Mouse (Mus musculus): ENCODE measurements at regions not wholly inside any gene's neighbourhood (a gene's known extent, or its start where the extent isn't known, plus 50 kb on each side); places are given as distances from the start of the nearest gene placed in this dataset.

DNA sequence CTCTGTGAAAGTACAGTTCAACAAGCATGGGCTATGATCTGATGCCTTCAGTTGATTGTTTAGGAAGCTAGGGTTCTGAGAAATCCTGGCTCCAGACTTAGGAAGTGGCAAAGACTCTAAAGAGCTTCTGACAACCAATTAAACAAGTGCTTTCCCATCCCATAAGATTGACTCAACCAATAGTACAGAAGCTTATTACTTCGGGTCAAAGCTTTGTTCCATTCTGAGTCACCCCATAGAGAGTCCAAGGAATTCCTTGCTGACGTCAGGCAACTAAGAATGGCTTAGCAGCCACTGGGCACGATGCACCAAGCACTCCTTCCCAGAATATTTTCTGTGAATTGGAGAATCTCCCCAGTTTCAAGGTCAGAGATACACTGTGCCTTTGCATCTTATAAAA, 59.0 kb upstream of the Ntm start:
- no peak for TF ChIP-seq POU5F1 (IDR thresholded peaks at IDR 0.05; ENCODE audit: borderline replicate concordance, low read length)
- no peak for TF ChIP-seq CTCF (conservative IDR thresholded peaks at IDR 0.05; ENCODE audit: low read length)
- TF ChIP-seq NANOG (IDR thresholded peaks at IDR 0.05; ENCODE audit: borderline replicate concordance, low read length): no peak
- no peaks in the 10 kb centered on the region for H3K27me3 ChIP-seq (ENCODE audit: insufficient read depth, low read length)
- H3K9me3 ChIP-seq (ENCODE audit: low read length): no peaks in the 10 kb centered on the region
- H3K36me3 ChIP-seq (ENCODE audit: insufficient read depth, low read length): no peaks in the 10 kb centered on the region
- no peak overlapping the region for H3K4me3 ChIP-seq (replicated peaks; ENCODE audit: low read length)
- no peaks in the 10 kb centered on the region for H3K4me1 ChIP-seq (replicated peaks; ENCODE audit: low read depth, low read length)

DNA sequence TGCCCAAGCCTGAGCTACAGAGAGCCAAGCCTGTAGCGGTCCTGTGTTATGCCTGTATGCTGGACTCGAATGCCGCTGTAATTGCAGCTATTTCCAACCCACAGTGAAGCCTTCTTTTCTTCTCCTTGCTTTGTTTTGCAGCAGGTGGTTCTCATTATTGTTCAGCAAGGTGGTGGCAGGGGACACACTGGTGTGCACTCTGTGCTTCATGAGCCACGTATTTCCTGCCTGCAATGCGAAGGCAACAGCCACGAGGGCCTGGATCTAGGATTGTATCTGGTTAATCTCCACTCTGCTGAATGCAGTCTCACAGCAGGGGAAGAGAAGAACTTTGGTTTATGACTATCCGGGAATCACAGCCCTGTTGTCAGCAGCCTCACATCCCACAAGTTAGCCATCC, 62.3 kb upstream of the Ntm start:
- no peaks in the 10 kb centered on the region for H3K27me3 ChIP-seq (ENCODE audit: insufficient read depth, low read length)
- TF ChIP-seq CTCF (conservative IDR thresholded peaks at IDR 0.05; ENCODE audit: low read length): no peak
- no peak for TF ChIP-seq NANOG (IDR thresholded peaks at IDR 0.05; ENCODE audit: borderline replicate concordance, low read length)
- TF ChIP-seq POU5F1 (IDR thresholded peaks at IDR 0.05; ENCODE audit: borderline replicate concordance, low read length): no peak
- H3K36me3 ChIP-seq (ENCODE audit: insufficient read depth, low read length): no peaks in the 10 kb centered on the region
- H3K4me1 ChIP-seq (replicated peaks; ENCODE audit: low read depth, low read length): no peaks in the 10 kb centered on the region
- H3K9me3 ChIP-seq (ENCODE audit: low read length): no peaks in the 10 kb centered on the region
- H3K4me3 ChIP-seq (replicated peaks; ENCODE audit: low read length): no peak overlapping the region

DNA sequence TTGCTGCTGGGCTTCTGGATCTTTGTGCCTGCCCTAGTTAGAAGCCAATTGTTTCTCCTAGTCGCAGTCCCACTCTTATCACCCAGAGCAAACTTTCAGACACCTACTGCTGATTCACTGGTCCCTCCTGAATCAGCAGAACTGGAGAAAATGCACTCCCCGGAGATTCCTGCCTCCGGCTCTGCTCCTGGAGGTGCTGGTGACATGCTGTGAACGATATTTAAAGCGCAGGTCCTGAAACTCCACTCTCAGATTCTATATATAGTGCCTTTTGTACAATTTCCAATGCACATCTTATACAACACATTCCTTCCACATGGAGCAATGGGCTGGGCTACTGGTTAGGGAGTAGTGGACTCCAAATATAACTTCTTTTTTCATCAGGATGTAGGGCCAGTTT, 64.0 kb upstream of the Ntm start:
- Histone ChIP-seq H3K4me1 (replicated peaks; ENCODE audit: low read depth, low read length) (no peaks in the 10 kb centered on the region), H3K36me3 (ENCODE audit: insufficient read depth, low read length) (no peaks in the 10 kb centered on the region), H3K27me3 (ENCODE audit: insufficient read depth, low read length) (no peaks in the 10 kb centered on the region), H3K4me3 (replicated peaks; ENCODE audit: low read length) (no peak overlapping the region), H3K9me3 (ENCODE audit: low read length) (no peaks in the 10 kb centered on the region)
- TF ChIP-seq CTCF (conservative IDR thresholded peaks at IDR 0.05; ENCODE audit: low read length) (no peak), POU5F1 (IDR thresholded peaks at IDR 0.05; ENCODE audit: borderline replicate concordance, low read length) (no peak), NANOG (IDR thresholded peaks at IDR 0.05; ENCODE audit: borderline replicate concordance, low read length) (no peak)

DNA sequence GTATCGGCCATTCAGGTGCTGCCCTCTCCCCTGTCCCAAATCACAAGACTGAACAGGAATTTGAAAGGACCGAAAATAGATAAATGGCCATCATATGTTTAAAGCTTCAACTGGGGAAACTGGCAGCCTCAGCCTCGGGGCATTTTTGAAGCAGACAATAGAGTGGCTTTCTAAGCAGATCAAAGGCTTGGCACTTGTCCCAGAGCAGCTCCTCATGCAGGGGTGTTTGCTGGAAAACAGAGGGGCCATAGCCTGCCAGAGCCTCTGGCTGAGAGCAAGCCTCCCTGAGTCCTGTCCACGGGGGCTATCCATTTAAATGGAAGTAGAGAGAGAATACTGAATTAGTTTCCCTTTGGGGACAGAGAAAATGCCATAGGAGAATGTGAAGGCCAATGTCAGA, 77.5 kb upstream of the Ntm start:
- no peak for TF ChIP-seq CTCF (conservative IDR thresholded peaks at IDR 0.05; ENCODE audit: low read length)
- no peak for TF ChIP-seq NANOG (IDR thresholded peaks at IDR 0.05; ENCODE audit: borderline replicate concordance, low read length)
- TF ChIP-seq POU5F1 (IDR thresholded peaks at IDR 0.05; ENCODE audit: borderline replicate concordance, low read length): no peak
- Histone ChIP-seq H3K4me1 (replicated peaks; ENCODE audit: low read depth, low read length) (no peaks in the 10 kb centered on the region), H3K4me3 (replicated peaks; ENCODE audit: low read length) (no peak overlapping the region)

GRCm38 (mm10) chr9:30064551-30064950, 101.6 kb upstream of the Ntm start:
- no peak overlapping the region for H3K4me3 ChIP-seq (replicated peaks; ENCODE audit: low read length)
- no peaks in the 10 kb centered on the region for H3K27me3 ChIP-seq (ENCODE audit: insufficient read depth, low read length)
- H3K4me1 ChIP-seq (replicated peaks; ENCODE audit: low read depth, low read length): no peaks in the 10 kb centered on the region
- no peaks in the 10 kb centered on the region for H3K36me3 ChIP-seq (ENCODE audit: insufficient read depth, low read length)
- no peaks in the 10 kb centered on the region for H3K9me3 ChIP-seq (ENCODE audit: low read length)
- TF ChIP-seq CTCF (conservative IDR thresholded peaks at IDR 0.05; ENCODE audit: low read length) (no peak), NANOG (IDR thresholded peaks at IDR 0.05; ENCODE audit: borderline replicate concordance, low read length) (no peak), POU5F1 (IDR thresholded peaks at IDR 0.05; ENCODE audit: borderline replicate concordance, low read length) (no peak)

More for the DNA sequence above, 77.5 kb upstream of the Ntm start:
- H3K36me3 ChIP-seq (ENCODE audit: insufficient read depth, low read length): no peaks in the 10 kb centered on the region
- no peaks in the 10 kb centered on the region for H3K27me3 ChIP-seq (ENCODE audit: insufficient read depth, low read length)
- H3K9me3 ChIP-seq (ENCODE audit: low read length): no peaks in the 10 kb centered on the region

- Histone ChIP-seq H3K9me3 (ENCODE audit: low read length) (no peaks in the 10 kb centered on the region), H3K27me3 (ENCODE audit: insufficient read depth, low read length) (no peaks in the 10 kb centered on the region), H3K4me1 (replicated peaks; ENCODE audit: low read depth, low read length) (no peaks in the 10 kb centered on the region), H3K36me3 (ENCODE audit: insufficient read depth, low read length) (no peaks in the 10 kb centered on the region), H3K4me3 (replicated peaks; ENCODE audit: low read length) (no peak overlapping the region)
- TF ChIP-seq CTCF (conservative IDR thresholded peaks at IDR 0.05; ENCODE audit: low read length) (no peak), POU5F1 (IDR thresholded peaks at IDR 0.05; ENCODE audit: borderline replicate concordance, low read length) (no peak), NANOG (IDR thresholded peaks at IDR 0.05; ENCODE audit: borderline replicate concordance, low read length) (no peak)
These were observed 105.0 kb upstream of the Ntm start for GRCm38 (mm10) chr9:30067980-30068379.

- Histone ChIP-seq H3K36me3 (ENCODE audit: insufficient read depth, low read length) (no peaks in the 10 kb centered on the region), H3K4me1 (replicated peaks; ENCODE audit: low read depth, low read length) (peaks cover 10% of the 10 kb centered on the region; the same call in 1 of the 2 replicates), H3K4me3 (replicated peaks; ENCODE audit: low read length) (no peak overlapping the region), H3K27me3 (ENCODE audit: insufficient read depth, low read length) (peaks cover 31% of the 10 kb centered on the region), H3K9me3 (ENCODE audit: low read length) (peaks cover 10% of the 10 kb centered on the region; the same call in 1 of the 2 replicates)
- no peak for TF ChIP-seq NANOG (IDR thresholded peaks at IDR 0.05; ENCODE audit: borderline replicate concordance, low read length)
- TF ChIP-seq CTCF (conservative IDR thresholded peaks at IDR 0.05; ENCODE audit: low read length): no peak
- TF ChIP-seq POU5F1 (IDR thresholded peaks at IDR 0.05; ENCODE audit: borderline replicate concordance, low read length): no peak
These were observed 112.3 kb upstream of the Ntm start for GRCm38 (mm10) chr9:30075233-30075632.

DNA sequence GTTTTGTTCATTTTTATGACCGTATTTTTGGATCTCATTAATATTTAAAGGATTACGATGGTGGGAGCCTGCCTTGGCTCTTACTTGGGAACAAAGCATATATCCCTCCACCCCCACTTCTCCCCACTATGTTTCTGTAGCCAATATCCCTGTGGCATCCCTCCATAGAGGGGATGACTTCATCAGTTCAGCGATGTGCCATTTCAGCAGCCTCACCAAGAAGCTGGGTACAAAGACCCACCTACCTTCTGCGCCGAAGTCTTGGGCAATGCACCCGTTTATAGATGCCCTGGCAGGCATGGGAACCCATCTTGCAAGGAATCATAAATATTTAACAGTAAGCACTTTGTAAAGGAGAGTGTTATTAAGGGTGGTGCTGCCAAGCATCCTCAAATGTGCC, 113.1 kb upstream of the Ntm start:
- H3K27me3 ChIP-seq (ENCODE audit: insufficient read depth, low read length): peaks cover 31% of the 10 kb centered on the region
- H3K36me3 ChIP-seq (ENCODE audit: insufficient read depth, low read length): no peaks in the 10 kb centered on the region
- H3K4me1 ChIP-seq (replicated peaks; ENCODE audit: low read depth, low read length): peaks cover 10% of the 10 kb centered on the region; the same call in 1 of the 2 replicates
- no peak overlapping the region for H3K4me3 ChIP-seq (replicated peaks; ENCODE audit: low read length)
- peaks cover 10% of the 10 kb centered on the region; the same call in 1 of the 2 replicates for H3K9me3 ChIP-seq (ENCODE audit: low read length)
- no peak for TF ChIP-seq NANOG (IDR thresholded peaks at IDR 0.05; ENCODE audit: borderline replicate concordance, low read length)
- no peak for TF ChIP-seq CTCF (conservative IDR thresholded peaks at IDR 0.05; ENCODE audit: low read length)
- no peak for TF ChIP-seq POU5F1 (IDR thresholded peaks at IDR 0.05; ENCODE audit: borderline replicate concordance, low read length)

- no peak overlapping the region for H3K4me3 ChIP-seq (replicated peaks; ENCODE audit: low read length)
- no peaks in the 10 kb centered on the region for H3K36me3 ChIP-seq (ENCODE audit: insufficient read depth, low read length)
- H3K9me3 ChIP-seq (ENCODE audit: low read length): peaks cover 10% of the 10 kb centered on the region; the same call in 1 of the 2 replicates
- H3K27me3 ChIP-seq (ENCODE audit: insufficient read depth, low read length): peaks cover 31% of the 10 kb centered on the region
- TF ChIP-seq NANOG (IDR thresholded peaks at IDR 0.05; ENCODE audit: borderline replicate concordance, low read length) (peak; percentile 4; the same call in 1 of the 2 replicates), CTCF (conservative IDR thresholded peaks at IDR 0.05; ENCODE audit: low read length) (no peak), POU5F1 (IDR thresholded peaks at IDR 0.05; ENCODE audit: borderline replicate concordance, low read length) (no peak)
- peaks cover 10% of the 10 kb centered on the region; the same call in 1 of the 2 replicates for H3K4me1 ChIP-seq (replicated peaks; ENCODE audit: low read depth, low read length)
These were observed 113.5 kb upstream of the Ntm start for GRCm38 (mm10) chr9:30076482-30076881.

Measured in E14TG2a.4 (cell line).